Comparison of ENCODE assay signal across 9 mouse cellular contexts in the genomic region with DNA sequence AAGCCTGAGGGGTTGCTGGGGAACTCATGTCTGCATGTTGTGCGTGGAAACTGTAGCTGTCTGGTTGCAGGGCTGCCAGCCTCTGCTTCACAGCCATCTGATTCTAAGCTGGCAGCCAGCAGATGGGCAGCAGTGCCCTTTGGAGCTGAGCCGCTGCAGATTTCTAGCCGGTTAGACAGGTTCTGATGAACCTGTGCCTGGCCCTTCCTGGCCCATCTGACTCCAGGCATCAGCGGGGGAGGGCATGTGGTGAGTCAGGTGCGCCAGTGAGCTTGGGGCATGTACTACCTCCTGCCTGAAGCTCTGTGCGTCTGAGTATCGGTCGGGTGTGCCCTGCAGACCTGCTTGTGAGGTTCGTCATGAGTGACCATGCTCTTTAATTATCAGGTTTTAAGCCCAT. TPM values are rescaled to one million over a fixed set of nuclear protein-coding genes. Genes with fewer than 3 reads are reported as not detected.
DNase-seq lines count a peak whose midpoint lies in the region; ATAC-seq lines count a peak whose summit lies in the region.
"Had no signal": no experiment of that assay in that cellular context is flagged by ENCODE, and none has a peak within 500 bp of the region (broad histone marks: within the 10 kb centered on the region; RNA-seq: fewer than 3 reads in every experiment).

No protein-coding gene starts in this region.

- no peaks in the 10 kb centered on the region for H3K36me3 ChIP-seq in heart, embryonic 11.5 days (ENCODE audit: control insufficient read depth, insufficient read depth, low read length)
- H3K36me3 ChIP-seq in erythroblast, embryonic 14.5 days (ENCODE audit: control insufficient read depth), result peaks cover 77% of the 10 kb centered on the region

- WGBS in heart, embryonic 11.5 days (ENCODE audit: insufficient replicate concordance), result 83% methylated on average over 9 of the region's 9 CpGs

- no peaks in the 10 kb centered on the region for H3K27me3 ChIP-seq in heart, embryonic 11.5 days (ENCODE audit: control insufficient read depth, insufficient read depth, low read length)
- no peaks in the 10 kb centered on the region for H3K27me3 ChIP-seq in erythroblast, embryonic 14.5 days (ENCODE audit: control insufficient read depth)
- H3K27me3 ChIP-seq: neural tube, embryonic 12.5 days had no signal

- ATAC-seq in heart, embryonic 11.5 days (replicated peaks; ENCODE audit: insufficient number of reproducible peaks, low FRiP score, low TSS enrichment), result no peak
- peak; percentile 6; the same call in 1 of the 2 replicates for ATAC-seq in megakaryocyte progenitor cell, adult 5-6 weeks (replicated peaks; ENCODE audit: poor library complexity)

- H3K4me2 ChIP-seq in heart, embryonic 11.5 days, result no peak overlapping the region
- H3K4me2 ChIP-seq: neural tube, embryonic 12.5 days had no signal

- no peak overlapping the region for H3K4me3 ChIP-seq in heart, embryonic 11.5 days (ENCODE audit: low read depth, low read length)
- peak overlapping the region; percentile 48 for H3K4me3 ChIP-seq in erythroblast, embryonic 14.5 days (replicated peaks)
- H3K4me3 ChIP-seq: neural tube, embryonic 12.5 days had no signal

- peak overlapping the region; percentile 46; the same call in 1 of the 2 replicates for H3K27ac ChIP-seq in heart, embryonic 11.5 days (ENCODE audit: low read depth, low read length)
- H3K27ac ChIP-seq: neural tube, embryonic 12.5 days had no signal

- H3K9ac ChIP-seq in heart, embryonic 11.5 days (ENCODE audit: low read depth, low read length), result 0 out of 2 replicates have a peak overlapping the region, but pooled peaks have one; percentile 28
- H3K9ac ChIP-seq: neural tube, embryonic 12.5 days had no signal

- DNase-seq in heart, postnatal 4 days, result no peak
- DNase-seq in brain, adult 2 months (ENCODE audit: low read depth, low spot score), result peak; percentile 91
- peak; percentile 34 for DNase-seq in layer of hippocampus, adult 9-11 months
- no peak for DNase-seq in frontal cortex, postnatal 10 days (ENCODE audit: low spot score in 2 of 2)
- no peak for DNase-seq in heart, postnatal 10 days

- peaks cover 2% of the 10 kb centered on the region; the same call in 1 of the 2 replicates for H3K4me1 ChIP-seq in heart, embryonic 11.5 days (ENCODE audit: control insufficient read depth, insufficient read depth, low read length)
- H3K4me1 ChIP-seq in erythroblast, embryonic 14.5 days (ENCODE audit: control insufficient read depth), result peaks cover 82% of the 10 kb centered on the region

- no peaks in the 10 kb centered on the region for H3K9me3 ChIP-seq in heart, embryonic 11.5 days (replicated peaks; ENCODE audit: control insufficient read depth, low read length)
- H3K9me3 ChIP-seq in erythroblast, embryonic 14.5 days (ENCODE audit: control insufficient read depth, low read length), result no peaks in the 10 kb centered on the region
- H3K9me3 ChIP-seq: neural tube, embryonic 12.5 days had no signal

- intact Hi-C loops in heart, postnatal 10 days (cut with DNase I), result no loop called here

RNA-seq across cellular contexts. Expression of gene Zfp750, which starts 24.8 kb away (rescaled TPM):
- polyA plus RNA-seq in heart, embryonic 11.5 days (2014; fragmentation: Nextera tagmentation; extraction: Ambion mirVana), result 0.19 TPM in 1 of 2 replicates, not detected in the other
- total RNA-seq in heart, postnatal 4 days (2021), result under 1 TPM in 1 of 2 experiments, not detected in 1; 0.07 TPM
- polyA plus RNA-seq in erythroblast, embryonic 14.5 days (2012), result not detected in 2 replicates
- total RNA-seq in megakaryocyte progenitor cell, adult 5-6 weeks (2015), result not detected in 2 replicates
- total RNA-seq in megakaryocyte progenitor cell, adult 5-6 weeks (2017), result 0.14 TPM in 1 of 2 replicates, not detected in the other
- total RNA-seq in heart, postnatal 10 days (2021), result under 1 TPM in 1 of 2 experiments, not detected in 1; 0.07 TPM

Comparison
In these comparisons a context has a peak if more than half of its experiments do, and no peak if none do; other contexts are left out.
1. DNase-seq: peak in brain, adult 2 months (single experiment) and layer of hippocampus, adult 9-11 months (single experiment); none in heart, postnatal 4 days (single experiment), frontal cortex, postnatal 10 days (0 of 2) and heart, postnatal 10 days (0 of 2).